Mouse (Mus musculus): ENCODE measurements around the gene Sval1. TPM values are rescaled to one million over a fixed set of nuclear protein-coding genes. Genes with fewer than 3 reads are reported as not detected.

Gene Sval1
- not detected for polyA plus RNA-seq (2017; shearing (Covaris generic))

GRCm38 (mm10) chr6:41951330-41951729, at the start of gene Sval1:
Gene Sval1, plus strand, starts transcription at chr6:41951630.

GRCm38 (mm10) chr6:41967840-41968239, 16.4 kb downstream of the Sval1 start, which contains the start of gene Sval3:
Gene Sval3, plus strand, starts transcription at chr6:41968140.

Other genes with a start within 250 kb of the Sval1 start
- gene Kel, start 247.3 kb upstream of the Sval1 start, polyA plus RNA-seq (2017; shearing (Covaris generic)): not detected
- gene Olfr459, start 176.5 kb upstream of the Sval1 start, polyA plus RNA-seq (2017; shearing (Covaris generic)): not detected
- gene Pip, start 104.1 kb upstream of the Sval1 start, polyA plus RNA-seq (2017; shearing (Covaris generic)): not detected
- gene Sval2, start 98.6 kb upstream of the Sval1 start, polyA plus RNA-seq (2017; shearing (Covaris generic)): not detected
- gene Sval3, start 16.5 kb downstream of the Sval1 start, polyA plus RNA-seq (2017; shearing (Covaris generic)): not detected
- gene Sva, start 86.8 kb downstream of the Sval1 start, polyA plus RNA-seq (2017; shearing (Covaris generic)): not detected
- 0.37 TPM for gene Tas2r139, start 189.3 kb downstream of the Sval1 start, polyA plus RNA-seq (2017; shearing (Covaris generic))